Mouse (Mus musculus) spleen, embryonic (tissue): ENCODE measurements at regions not wholly inside any gene's neighbourhood (a gene's known extent, or its start where the extent isn't known, plus 50 kb on each side); places are given as distances from the start of the nearest gene placed in this dataset.

Experiments used
- CTCF ChIA-PET: fragments of 350-600 bp; sonication (Branson Sonifier 250); formaldehyde crosslinking; loops from one replicate; lab custom pipeline; 2022; lab: Charles Lee

DNA sequence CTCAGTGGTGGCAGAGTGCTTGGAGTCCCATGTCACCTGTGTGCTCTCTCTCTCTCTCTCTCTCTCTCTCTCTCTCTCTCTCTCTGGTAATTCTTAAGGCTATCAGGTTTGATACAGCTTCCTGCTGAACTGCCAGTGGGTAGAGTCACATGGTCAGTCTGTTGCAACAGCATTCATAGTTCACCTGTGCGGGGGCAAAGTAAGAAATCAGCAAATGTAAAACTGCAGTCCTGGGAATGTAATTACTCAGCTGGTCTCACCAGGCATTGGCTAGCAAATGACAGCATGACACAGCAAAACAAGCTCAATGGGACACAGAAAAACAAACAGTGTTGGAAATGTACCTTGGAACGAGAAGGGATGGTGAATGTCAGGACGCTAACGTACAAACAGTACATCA is 422.7 kb downstream of the Ppargc1a start:
- CTCF ChIA-PET = no interaction called here

DNA sequence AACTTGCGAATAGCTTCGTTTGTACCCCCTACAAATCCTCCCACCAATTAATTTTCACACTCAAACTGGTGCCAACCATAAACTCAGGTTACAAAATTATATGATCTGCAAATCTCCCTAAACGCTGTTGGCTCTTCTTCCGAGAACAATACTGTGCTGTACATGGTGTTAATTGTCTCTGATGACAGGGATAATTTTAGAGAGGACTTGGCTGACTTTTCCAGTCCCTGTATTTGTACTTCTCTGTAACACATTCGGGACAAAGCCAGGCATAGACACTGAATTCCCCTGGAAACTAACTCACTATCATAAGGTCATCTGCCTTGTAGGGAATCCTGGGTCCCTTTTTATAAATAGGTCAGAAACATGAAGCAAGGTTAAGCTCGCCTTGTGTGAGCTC is 442.4 kb downstream of the Ppargc1a start:
- CTCF ChIA-PET = no interaction called here

DNA sequence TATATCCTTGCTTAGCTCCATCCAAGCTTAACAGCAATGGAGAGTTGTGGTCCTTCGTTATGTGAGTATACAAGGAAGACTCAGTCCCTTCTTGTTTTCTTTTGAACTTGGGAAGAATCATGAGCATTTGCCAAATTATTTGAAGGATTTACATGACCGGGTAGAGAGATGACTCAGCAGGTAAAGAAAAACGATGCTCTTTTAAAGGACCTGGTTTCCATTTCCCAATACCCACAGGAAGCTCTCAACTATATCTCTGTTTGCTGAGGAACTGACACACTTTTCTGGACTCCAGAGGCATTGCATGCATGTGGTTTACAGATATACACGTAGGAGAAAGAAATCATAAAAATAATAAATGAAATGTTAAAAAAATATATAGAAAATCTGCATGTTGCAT is 457.5 kb downstream of the Ppargc1a start:
- CTCF ChIA-PET = no interaction called here

DNA sequence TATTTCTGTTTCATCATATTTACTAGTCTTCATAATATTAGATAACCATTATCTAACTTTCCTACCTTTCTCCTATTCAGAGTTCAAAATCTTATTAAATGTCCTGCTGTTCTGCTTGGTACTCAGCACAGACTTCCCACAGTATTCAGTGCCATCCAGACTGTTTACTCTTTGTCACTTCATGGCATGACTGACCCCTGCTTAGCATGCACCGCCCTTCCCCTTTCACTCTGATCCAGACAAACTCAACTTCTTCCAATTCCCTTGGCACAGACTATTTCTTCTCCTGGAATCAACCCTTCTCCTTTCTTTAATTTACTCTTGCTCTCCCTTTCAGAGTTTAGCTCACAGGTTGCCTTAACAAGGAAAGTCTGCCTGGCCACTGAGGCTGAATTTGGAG is 458.8 kb downstream of the Ppargc1a start:
- CTCF ChIA-PET = no interaction called here

DNA sequence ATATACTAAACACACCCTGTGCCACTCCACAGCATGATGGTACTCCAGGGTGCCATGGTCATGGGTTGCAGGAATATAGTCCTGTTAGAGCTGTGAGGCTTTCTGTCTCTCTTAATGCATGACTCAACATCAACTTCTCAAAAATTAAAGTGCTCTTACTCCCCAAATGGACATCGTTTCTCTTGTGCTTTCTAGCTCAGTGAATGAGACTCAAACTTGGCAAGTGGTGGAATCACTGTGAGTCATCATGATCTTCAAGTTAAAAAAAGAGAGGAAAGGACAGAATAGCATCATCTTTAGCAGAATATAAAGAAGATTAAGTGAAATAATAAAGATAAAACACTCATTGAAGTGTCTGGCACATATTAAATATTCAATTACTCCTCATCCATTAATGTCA is 459.3 kb downstream of the Ppargc1a start:
- CTCF ChIA-PET = no interaction called here

DNA sequence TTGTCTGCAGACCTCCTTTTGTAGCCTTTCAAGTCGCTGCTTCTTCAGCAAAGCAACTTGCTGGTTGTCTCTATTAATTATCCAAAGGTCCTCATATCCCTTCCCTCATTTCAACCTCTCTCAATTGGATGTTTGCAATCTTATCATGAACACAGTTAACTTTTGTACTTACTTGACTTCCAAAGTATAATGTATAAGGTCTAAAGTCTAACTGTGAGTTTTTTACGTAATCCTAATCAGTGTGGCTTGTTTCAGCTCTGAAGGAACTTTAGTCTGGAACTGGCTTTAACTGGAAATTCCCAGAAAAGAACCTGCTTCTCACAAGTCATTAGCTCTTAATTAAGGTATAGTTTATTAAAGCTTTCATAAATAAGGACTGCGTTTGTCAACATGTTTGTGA is 467.6 kb downstream of the Ppargc1a start:
- CTCF ChIA-PET = no interaction called here

DNA sequence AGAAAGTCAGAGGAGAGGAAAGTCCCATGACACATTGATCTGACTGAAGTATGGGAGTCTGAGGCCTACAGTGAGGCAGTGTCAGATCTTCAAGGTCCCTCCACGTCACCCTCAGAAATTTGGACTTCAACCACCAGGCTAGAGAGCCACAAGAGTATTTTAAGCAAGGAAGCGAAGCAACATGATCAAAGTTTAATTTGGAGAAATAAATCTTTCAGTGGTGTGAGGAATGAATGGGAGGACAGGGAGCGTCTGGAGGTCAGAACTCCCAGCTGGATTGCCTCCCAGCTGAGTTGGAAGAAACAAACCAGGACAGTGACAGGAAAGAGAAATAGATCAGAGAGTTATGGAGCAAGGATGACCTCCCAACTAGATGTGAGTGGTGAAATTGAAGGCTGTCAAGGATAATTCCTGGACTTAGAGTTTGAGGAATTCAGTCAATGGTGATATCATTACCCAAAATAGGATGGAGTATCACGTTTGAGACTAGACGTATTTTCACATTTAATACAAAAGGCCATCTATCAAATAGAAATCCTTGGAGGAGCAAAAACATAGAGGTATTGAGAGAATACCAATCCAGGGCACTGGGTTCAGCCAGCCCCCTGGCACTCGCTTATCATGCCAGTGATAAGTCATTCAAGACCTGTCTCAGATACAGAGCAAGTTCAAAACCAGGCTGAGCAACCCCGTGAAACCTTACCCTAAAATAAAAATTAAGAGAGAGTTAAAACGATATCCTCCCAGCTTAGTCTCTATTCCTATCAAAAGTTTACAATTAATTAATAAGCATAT is 494.7 kb downstream of the Ppargc1a start:
- CTCF ChIA-PET = no interaction called here

DNA sequence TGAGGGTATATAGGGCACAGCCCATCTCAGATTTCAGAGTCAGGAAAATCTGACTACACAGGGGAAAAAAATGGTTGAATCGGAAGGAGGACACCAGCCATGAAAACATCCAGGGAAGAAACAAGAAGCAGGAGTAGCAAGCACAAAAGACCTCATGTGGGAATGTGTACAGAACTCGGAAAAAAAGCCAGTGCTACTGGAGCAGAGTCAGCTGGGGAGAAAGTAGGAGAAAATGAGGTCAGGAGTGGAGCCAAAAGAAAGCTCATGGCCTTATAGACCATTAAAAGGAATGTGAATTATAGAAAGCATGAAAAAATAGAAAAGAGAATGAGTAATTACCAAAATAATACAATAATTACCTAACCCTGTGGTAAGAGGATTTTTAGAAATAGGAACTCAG is 495.4 kb downstream of the Ppargc1a start:
- CTCF ChIA-PET = no interaction called here

DNA sequence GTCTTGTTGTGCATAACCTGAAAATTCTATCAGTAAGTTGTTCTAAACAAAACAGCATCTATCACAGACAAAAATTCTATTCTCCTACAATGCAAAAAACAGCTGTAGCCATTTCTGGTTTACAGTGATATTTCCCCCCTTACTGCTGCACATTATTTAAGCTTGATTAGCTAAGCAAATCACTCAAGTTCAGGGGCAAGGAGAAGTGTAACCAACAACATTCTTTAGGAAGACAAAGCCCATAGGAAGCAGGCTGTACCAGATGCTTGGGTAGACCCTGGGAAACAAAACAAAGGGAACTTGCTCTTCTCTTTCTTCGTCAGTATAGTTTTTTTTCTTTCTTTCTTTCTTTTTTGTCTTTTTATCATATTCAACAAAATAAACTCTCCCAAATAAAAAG is 497.9 kb downstream of the Ppargc1a start:
- CTCF ChIA-PET = no interaction called here

DNA sequence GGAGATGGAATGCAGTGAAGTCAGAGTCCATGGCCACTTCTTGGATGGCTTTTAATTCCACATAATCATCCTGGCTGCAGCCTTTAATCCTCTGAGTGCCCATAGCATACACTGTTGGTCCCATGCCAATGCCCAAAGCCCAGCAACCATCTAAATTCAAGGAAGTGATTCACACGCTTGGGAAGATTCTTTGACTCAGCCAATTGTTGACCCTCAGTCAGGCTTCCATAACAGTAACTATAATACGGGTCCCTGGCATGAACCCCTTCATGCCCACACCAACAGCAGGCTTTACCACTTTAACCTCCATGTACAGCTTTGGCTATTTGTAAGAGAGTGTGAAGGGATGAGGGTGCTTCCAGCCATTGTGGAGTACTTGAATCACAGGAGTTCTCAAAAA is 521.7 kb downstream of the Ppargc1a start:
- CTCF ChIA-PET = no interaction called here

DNA sequence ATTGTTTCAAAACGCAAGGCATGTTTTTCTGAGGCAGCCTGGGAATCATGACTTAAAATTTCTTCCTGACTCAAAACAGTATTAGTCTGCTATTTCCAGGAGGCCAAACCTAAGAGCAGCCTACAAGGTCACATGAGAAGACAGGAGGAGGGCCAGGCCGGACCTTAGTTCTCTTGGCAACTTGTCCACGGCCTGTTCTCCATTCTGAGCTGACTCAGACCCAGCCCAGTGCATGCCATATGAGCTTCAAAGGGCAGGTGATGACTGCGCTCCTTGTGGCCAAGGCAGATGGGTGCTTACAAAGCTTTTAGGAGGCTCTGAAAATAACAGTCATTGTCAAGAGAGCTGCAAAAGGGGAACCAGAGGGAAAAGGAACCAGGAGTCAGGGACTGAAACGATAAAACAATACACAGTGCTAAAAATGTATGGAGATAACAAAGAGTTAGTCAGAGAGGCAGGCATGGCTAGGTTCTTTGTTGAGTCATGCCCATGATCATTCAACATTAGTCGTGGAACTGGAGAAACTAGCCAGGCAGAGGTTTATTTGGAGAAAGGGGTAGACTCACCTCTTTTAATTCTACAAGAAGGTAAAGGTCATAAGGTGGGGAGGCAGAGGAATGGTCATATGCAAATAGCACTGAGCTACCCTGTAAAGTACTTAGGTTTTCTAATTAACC is 525.8 kb downstream of the Ppargc1a start:
- CTCF ChIA-PET = no interaction called here

DNA sequence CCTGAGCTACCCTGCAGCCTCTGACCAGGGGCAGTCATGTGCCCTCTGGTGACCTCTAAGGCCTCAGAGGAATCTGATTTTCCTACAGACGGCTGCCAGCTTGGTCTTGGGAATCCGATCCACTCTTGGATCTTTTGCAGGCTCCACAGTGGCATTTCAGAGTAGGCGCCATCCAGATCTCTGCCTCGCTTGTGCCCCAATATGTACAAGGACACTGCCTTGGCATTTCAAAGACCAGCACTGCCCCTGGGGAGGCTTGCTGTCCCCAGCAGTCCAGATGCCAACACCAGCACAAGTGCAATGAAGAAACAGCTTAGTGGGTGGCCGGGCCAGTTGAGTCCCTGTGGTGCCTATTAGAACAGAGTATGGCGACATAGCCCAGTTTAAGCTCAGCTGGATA is 526.6 kb downstream of the Ppargc1a start:
- CTCF ChIA-PET = no interaction called here

DNA sequence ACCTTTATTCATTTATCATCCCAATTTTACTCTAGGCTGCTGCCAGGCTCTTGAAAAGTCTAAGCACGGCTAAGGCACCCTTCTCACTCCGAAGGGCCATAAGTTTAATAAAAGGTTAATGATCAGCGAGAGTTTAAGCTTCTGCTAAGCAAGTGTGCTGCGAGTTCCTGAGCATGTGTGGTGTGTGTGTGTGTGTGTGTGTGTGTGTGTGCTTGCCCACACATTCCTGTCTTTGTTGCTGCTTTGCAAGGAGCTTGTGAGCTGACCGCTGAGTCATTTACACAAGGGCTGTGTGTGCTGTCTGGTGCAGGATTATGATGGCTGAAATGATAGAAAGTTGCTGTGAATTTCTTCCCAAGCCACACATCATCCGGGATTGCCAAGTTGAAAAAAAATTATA is 527.1 kb downstream of the Ppargc1a start:
- CTCF ChIA-PET = no interaction called here

DNA sequence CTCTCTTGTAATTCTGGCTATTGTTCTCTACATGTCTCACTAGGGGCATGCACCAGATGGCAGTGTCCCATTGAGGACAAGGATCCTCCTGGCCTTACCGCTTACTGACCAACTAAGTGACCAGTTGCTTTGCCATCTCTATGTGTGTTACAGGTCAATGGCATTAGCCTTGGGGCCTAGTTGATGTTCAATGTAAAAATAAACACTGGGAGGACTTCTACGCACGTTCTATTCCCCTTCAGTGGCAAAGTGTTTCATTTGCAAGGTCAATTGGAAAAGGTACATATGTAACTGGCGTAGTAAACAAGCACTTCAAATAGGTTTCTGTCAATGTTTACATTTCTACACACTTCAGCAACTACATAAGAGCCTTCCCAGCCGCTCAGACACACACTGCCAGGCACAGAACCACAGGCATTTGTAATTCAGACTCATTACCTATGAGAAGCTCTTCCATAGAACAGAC is 527.8 kb downstream of the Ppargc1a start:
- CTCF ChIA-PET = no interaction called here

DNA sequence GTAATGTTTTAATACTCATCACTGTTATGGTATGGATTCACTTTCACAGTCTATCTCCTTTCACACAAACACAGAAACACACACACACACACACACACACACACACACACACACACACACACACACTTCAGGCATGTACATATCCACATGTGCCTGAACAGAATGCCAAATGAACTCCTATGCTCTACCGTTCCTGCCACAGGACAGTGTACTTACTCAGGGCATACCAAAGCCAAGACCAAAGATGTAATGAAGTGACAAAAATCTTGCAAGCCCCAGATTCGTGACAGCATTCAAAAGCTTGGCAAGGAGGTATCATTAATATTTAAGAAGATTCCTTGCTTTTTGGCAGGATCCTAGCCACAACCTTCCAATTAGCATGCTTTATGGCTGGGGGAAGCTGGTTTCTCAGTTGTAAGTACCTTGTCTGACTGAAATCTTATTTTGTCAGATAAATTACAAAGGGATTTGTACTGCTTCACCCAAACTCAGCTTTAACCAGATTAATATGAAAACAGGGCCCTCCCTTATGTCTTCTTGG is 531.0 kb downstream of the Ppargc1a start:
- CTCF ChIA-PET = no interaction called here

DNA sequence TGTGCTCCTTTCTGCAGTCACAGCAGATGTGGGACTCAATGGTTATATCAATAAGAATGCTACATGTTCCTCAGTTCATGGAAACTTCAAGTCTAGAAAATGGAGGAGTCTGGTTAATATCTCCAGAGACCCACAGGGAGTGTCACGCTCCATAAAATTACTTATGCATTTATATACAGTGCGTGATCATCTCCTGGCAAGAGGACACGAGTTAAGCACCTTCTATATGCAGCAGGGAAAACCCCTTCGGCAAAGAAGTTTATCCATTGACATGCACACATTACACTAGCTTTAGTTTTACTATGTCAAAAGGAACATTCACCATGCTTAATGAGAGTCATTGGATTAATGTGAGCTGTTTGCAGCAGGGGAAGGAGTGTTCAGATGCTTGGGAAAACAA is 538.6 kb downstream of the Ppargc1a start:
- CTCF ChIA-PET = no interaction called here

DNA sequence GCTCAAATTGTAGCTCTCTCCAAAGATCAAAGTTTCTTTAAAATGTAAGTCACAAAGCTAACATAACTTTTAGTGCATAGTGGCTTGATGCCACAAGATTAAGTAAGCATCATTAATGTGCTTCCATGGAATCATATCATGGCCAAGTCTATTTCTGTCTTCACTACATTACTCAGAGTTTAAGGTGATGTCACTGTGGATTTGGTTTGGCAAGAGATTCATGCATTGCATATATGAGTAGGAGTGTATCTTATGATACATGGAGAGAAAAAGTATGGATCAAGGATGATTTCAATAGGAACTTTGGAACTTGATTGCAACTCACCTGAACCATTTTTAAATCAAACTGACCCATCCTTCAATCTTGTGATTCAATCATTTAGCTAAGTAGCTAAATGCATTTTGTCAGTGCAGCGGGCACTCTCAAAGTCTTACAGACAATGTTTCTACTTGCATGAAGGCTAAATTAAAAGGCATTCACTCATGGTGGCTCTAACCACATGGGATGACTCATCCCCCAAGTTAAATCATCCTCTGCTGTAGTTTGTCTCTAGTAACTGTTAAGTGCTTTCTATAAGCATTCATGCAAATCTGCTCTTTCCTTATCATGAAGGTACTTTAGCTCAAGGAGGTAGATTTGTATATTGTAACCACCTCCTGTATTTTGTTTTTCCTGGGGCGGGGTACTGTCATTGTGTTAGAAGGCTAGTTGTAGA is 576.5 kb downstream of the Ppargc1a start:
- CTCF ChIA-PET = no interaction called here
